ENCODE assay signal across 17 mouse cellular contexts in genomic region chr9:98333219-98333754, GRCm38 (mm10). TPM values are rescaled to one million over a fixed set of nuclear protein-coding genes. Genes with fewer than 3 reads are reported as not detected.
DNase-seq lines count a peak whose midpoint lies in the region; ATAC-seq and TF ChIP-seq lines count a peak whose summit lies in the region.
"Had no signal": no experiment of that assay in that cellular context is flagged by ENCODE, and none has a peak within 500 bp of the region (broad histone marks: within the 10 kb centered on the region; RNA-seq: fewer than 3 reads in every experiment).

No protein-coding gene starts in this region.

- TF ChIP-seq CTCF in lung, adult 2 months (IDR thresholded peaks at IDR 0.05; ENCODE audit: insufficient read depth, low read length), result no peak

- intact Hi-C loops in gastrocnemius, postnatal 14 days (cut with DNase I; ENCODE audit: low total_unique reads), result no loop called here

- 23% methylated on average over 3 of the region's 3 CpGs for WGBS in liver, embryonic 13.5 days (ENCODE audit: insufficient replicate concordance)
- WGBS in lung, adult 2 months, result 42% methylated on average over 3 of the region's 3 CpGs
- WGBS in neural tube, embryonic 15.5 days, result 79% methylated on average over 3 of the region's 3 CpGs

- H3K9me3 ChIP-seq in liver, embryonic 13.5 days (replicated peaks), result no peaks in the 10 kb centered on the region
- H3K9me3 ChIP-seq in neural tube, embryonic 15.5 days (replicated peaks), result no peaks in the 10 kb centered on the region
- H3K9me3 ChIP-seq: hindbrain, embryonic 15.5 days; stomach, embryonic 15.5 days had no signal

- no peak overlapping the region for H3K4me3 ChIP-seq in liver, embryonic 13.5 days (replicated peaks)
- H3K4me3 ChIP-seq in lung, adult 2 months (replicated peaks; ENCODE audit: extremely low read depth, low read depth, low read length), result no peak overlapping the region
- H3K4me3 ChIP-seq in neural tube, embryonic 15.5 days (replicated peaks), result no peak overlapping the region
- H3K4me3 ChIP-seq: hindbrain, embryonic 15.5 days; stomach, embryonic 15.5 days had no signal

- peaks cover 25% of the 10 kb centered on the region for H3K4me1 ChIP-seq in liver, embryonic 13.5 days (replicated peaks)
- H3K4me1 ChIP-seq in lung, adult 2 months (ENCODE audit: control insufficient read depth, insufficient read depth, low read length), result no peaks in the 10 kb centered on the region; the same call in 1 of the 2 replicates
- peaks cover 14% of the 10 kb centered on the region for H3K4me1 ChIP-seq in neural tube, embryonic 15.5 days

- no peak overlapping the region for H3K4me2 ChIP-seq in liver, embryonic 13.5 days
- no peak overlapping the region for H3K4me2 ChIP-seq in neural tube, embryonic 15.5 days
- H3K4me2 ChIP-seq: hindbrain, embryonic 15.5 days; stomach, embryonic 15.5 days had no signal

- peaks cover 43% of the 10 kb centered on the region for H3K36me3 ChIP-seq in liver, embryonic 13.5 days
- H3K36me3 ChIP-seq in neural tube, embryonic 15.5 days, result no peaks in the 10 kb centered on the region
- H3K36me3 ChIP-seq: hindbrain, embryonic 15.5 days; stomach, embryonic 15.5 days had no signal

- no peak overlapping the region for H3K9ac ChIP-seq in liver, embryonic 13.5 days
- H3K9ac ChIP-seq in neural tube, embryonic 15.5 days (replicated peaks), result no peak overlapping the region
- H3K9ac ChIP-seq: hindbrain, embryonic 15.5 days; stomach, embryonic 15.5 days had no signal

- peak; percentile 68 for DNase-seq in CD4-positive helper T cell, adult 2 months (ENCODE audit: low read depth, low spot score)
- DNase-seq in liver, embryonic 13.5 days, result no peak
- no peak for DNase-seq in lung, adult 2 months
- no peak for DNase-seq in gastrocnemius, postnatal 14 days
- DNase-seq: B cell, adult 2 months; cerebellum, adult 9-11 months; heart, adult 11 months; layer of hippocampus, adult 9-11 months; lung, adult 18-20 months; right cerebral cortex, postnatal 4 days had no signal

- peak; percentile 99 for ATAC-seq in activated CD4-positive, CD25-positive, alpha-beta regulatory T cell, adult 4 months
- ATAC-seq in liver, embryonic 13.5 days (ENCODE audit: low read depth), result peak; percentile 45
- peak; percentile 34; the same call in 1 of the 2 replicates for ATAC-seq in neutrophil, adult 5-6 weeks (ENCODE audit: extremely low read depth, insufficient number of reproducible peaks, low FRiP score, poor library complexity, severe bottlenecking)
- no peak for ATAC-seq in erythroblast, adult 5-6 weeks (replicated peaks; ENCODE audit: low FRiP score, poor library complexity, severe bottlenecking)
- ATAC-seq in neural tube, embryonic 15.5 days (ENCODE audit: low FRiP score), result no peak

- H3K27ac ChIP-seq in liver, embryonic 13.5 days, result no peak overlapping the region; the same call in 1 of the 2 replicates
- H3K27ac ChIP-seq in neural tube, embryonic 15.5 days (replicated peaks), result no peak overlapping the region
- H3K27ac ChIP-seq: hindbrain, embryonic 15.5 days; macrophage; stomach, embryonic 15.5 days had no signal

- H3K27me3 ChIP-seq in liver, embryonic 13.5 days, result no peaks in the 10 kb centered on the region
- no peaks in the 10 kb centered on the region for H3K27me3 ChIP-seq in neural tube, embryonic 15.5 days (replicated peaks)
- H3K27me3 ChIP-seq: hindbrain, embryonic 15.5 days; stomach, embryonic 15.5 days had no signal

- TF ChIP-seq POLR2A in lung, adult 2 months (IDR thresholded peaks at IDR 0.05; ENCODE audit: borderline replicate concordance, extremely low read depth, low read depth, low read length), result no peak

RNA-seq across cellular contexts. Expression of gene Nmnat3, which starts 46.1 kb away (rescaled TPM):
- 10 to 100 TPM in 1 of 2 experiments, 1 to 10 TPM in 1; 9.1 to 12.7 TPM for polyA plus RNA-seq in activated CD4-positive, CD25-positive, alpha-beta regulatory T cell, adult 4 months (2017; shearing (Covaris generic))
- polyA plus RNA-seq in liver, embryonic 13.5 days (2015; fragmentation: Nextera tagmentation; extraction: Ambion mirVana), result 31.1 and 31.6 TPM in 2 replicates
- 3.4 and 3.6 TPM in 2 replicates for total RNA-seq in neutrophil, adult 5-6 weeks (2017)
- polyA plus RNA-seq in lung, adult 2 months (2012; rRNA removed), result 4.7 and 6.3 TPM in 2 replicates
- 28.0 and 51.1 TPM in 2 replicates for total RNA-seq in erythroblast, adult 5-6 weeks (2015; ENCODE audit: low replicate concordance)
- 40.2 and 59.4 TPM in 2 replicates for total RNA-seq in erythroblast, adult 5-6 weeks (2017; ENCODE audit: low replicate concordance)
- 10 to 100 TPM; 11.5 to 11.7 TPM for total RNA-seq in gastrocnemius, postnatal 14 days (2021)
- 2.2 and 4.6 TPM in 2 replicates for polyA plus RNA-seq in neural tube, embryonic 15.5 days (2015; fragmentation: Nextera tagmentation; extraction: Ambion mirVana)

Comparison
In these comparisons a context has a peak if more than half of its experiments do, and no peak if none do; other contexts are left out.
1. ATAC-seq: peak in activated CD4-positive, CD25-positive, alpha-beta regulatory T cell, adult 4 months (single experiment), liver, embryonic 13.5 days (single experiment) and neutrophil, adult 5-6 weeks (single experiment); none in erythroblast, adult 5-6 weeks (single experiment) and neural tube, embryonic 15.5 days (single experiment).